Mouse (Mus musculus) layer of hippocampus, postnatal 14 days (tissue): Measurements from ENCODE around the gene Gm20869. TPM values are rescaled to one million over a fixed set of nuclear protein-coding genes. Genes with fewer than 3 reads are reported as not detected.
"Not testable (repeated sequence)": the region's sequence is repeated elsewhere in the genome, so short reads cannot be mapped to it uniquely, and the experiment has no call there.

Source experiments
- DNase-seq, 2 experiments: peaks; one replicate each; pipeline ENCODE4 v3.0.0; 2021 to 2022; ENCODE audit warnings: low spot score in 2 of 2, mixed read lengths in 1 of 2
- long read RNA-seq, 2 experiments: library from polyadenylated mRNA; stranded (forward); transcript quantifications; one replicate each; pipeline ENCODE4 v2.0.0; 2021
- total RNA-seq, 2 experiments: library from RNA; stranded (reverse); gene quantifications; 2 replicates each; pipeline ENCODE4 v1.2.3; 2021

The Gm20869 gene
- not detected for total RNA-seq
- long read RNA-seq, experiment 1: 0 reads
- long read RNA-seq, experiment 2: 0 reads

DNA sequence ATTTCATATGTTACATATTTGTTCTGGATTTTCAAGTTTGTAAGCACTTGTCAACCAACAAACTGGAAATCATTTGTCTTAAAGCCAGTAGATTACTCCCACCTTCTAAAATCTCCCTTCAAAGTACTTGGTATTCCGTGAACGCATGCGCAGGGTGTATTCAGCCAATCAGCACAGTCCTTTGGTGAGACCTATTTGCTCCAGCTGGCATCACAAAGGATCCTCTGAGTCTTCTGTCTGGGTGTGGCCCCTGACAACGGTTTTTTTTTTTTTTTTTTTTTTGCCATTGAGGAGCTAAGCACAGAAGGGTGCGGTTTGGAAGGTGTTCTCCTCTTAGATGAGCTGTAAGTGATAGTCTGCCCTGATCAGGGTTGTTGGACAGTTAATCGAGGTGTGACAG, at the start of gene Gm20869:
TSS of gene Gm20869 (plus strand) at position 301 of the 400 bp plus-strand sequence.
- not testable (repeated sequence) for DNase-seq

Other genes with a start within 250 kb of the Gm20869 start
- gene Gm20870, start 222.6 kb downstream of the Gm20869 start, total RNA-seq: not detected